Mouse (Mus musculus) heart, embryonic 14.5 days (tissue): ENCODE results near the gene Ncbp2. TPM values are rescaled to one million over a fixed set of nuclear protein-coding genes. Genes with fewer than 3 reads are reported as not detected.

Source experiments
- ATAC-seq: fragments of 200-750 bp; cut with Nextera tagmentation; 2 replicates; pipeline ENCODE4 v1.8.0; 2017; ENCODE audit warnings: low read depth, moderate TSS enrichment; ENCODE audit not compliant: insufficient number of reproducible peaks, insufficient read depth, low FRiP score
- H3K27ac ChIP-seq, 2 experiments: fragments of 200-500 bp in 1 of 2; fragments of 300-500 bp in 1 of 2; sonication (generic) in 1 of 2; replicated peaks in 1 of 2; 2 replicates each; pipeline ENCODE4 v1.5.1; 2012 to 2014; ENCODE audit warnings: low read depth in 2 of 2, low read length in 2 of 2, control low read depth in 1 of 2, mild to moderate bottlenecking in 1 of 2, mixed read lengths in 1 of 2; ENCODE audit not compliant: control insufficient read depth in 1 of 2, insufficient read depth in 1 of 2
- H3K27me3 ChIP-seq: fragments of 300-500 bp; sonication (generic); 2 replicates; pipeline ENCODE4 v1.6.1; 2014; ENCODE audit warnings: mild to moderate bottlenecking, low read length, control low read depth; ENCODE audit not compliant: control insufficient read depth, insufficient read depth
- H3K36me3 ChIP-seq: fragments of 300-500 bp; sonication (generic); 2 replicates; pipeline ENCODE4 v1.6.1; 2014; ENCODE audit warnings: mild to moderate bottlenecking, control low read depth, low read length, mixed read lengths; ENCODE audit not compliant: control insufficient read depth, insufficient read depth
- H3K4me1 ChIP-seq, 2 experiments: fragments of 200-500 bp in 1 of 2; fragments of 300-500 bp in 1 of 2; sonication (generic) in 1 of 2; 2 replicates each; pipeline ENCODE4 v1.6.1; 2012 to 2014; ENCODE audit warnings: low read length in 2 of 2, control low read depth in 1 of 2, mixed read lengths in 1 of 2; ENCODE audit not compliant: control insufficient read depth in 2 of 2, insufficient read depth in 2 of 2
- H3K4me2 ChIP-seq: fragments of 300-500 bp; sonication (generic); 2 replicates; pipeline ENCODE4 v1.6.1; 2014; ENCODE audit warnings: mild to moderate bottlenecking, low read length
- H3K4me3 ChIP-seq, 2 experiments: fragments of 200-500 bp in 1 of 2; fragments of 300-500 bp in 1 of 2; sonication (generic) in 1 of 2; 2 replicates each; pipeline ENCODE4 v1.5.1; 2012 to 2014; ENCODE audit warnings: low read length in 2 of 2, mild to moderate bottlenecking in 2 of 2, control low read depth in 1 of 2, low read depth in 1 of 2, moderate library complexity in 1 of 2; ENCODE audit not compliant: control insufficient read depth in 1 of 2, insufficient read depth in 1 of 2
- H3K9ac ChIP-seq: fragments of 300-500 bp; sonication (generic); 2 replicates; pipeline ENCODE4 v1.6.1; 2014; ENCODE audit warnings: mild to moderate bottlenecking, low read length
- H3K9me3 ChIP-seq: fragments of 300-500 bp; sonication (generic); 2 replicates; pipeline ENCODE4 v1.6.1; 2016; ENCODE audit warnings: low read length, control low read depth; ENCODE audit not compliant: control insufficient read depth
- WGBS: fragments of 180-500 bp; shearing (Covaris S2); extraction: QIAGEN DNeasy Blood & Tissue Kit; methylation state at CpG from one replicate; pipeline ENCODE4 v1.1.7; 2014; 5-methylcytosine and 5-hydroxymethylcytosine counted together
- microRNA-seq: library from miRNA; unstranded; fragments of <30 nt; microRNA quantifications from one replicate; pipeline ENCODE4, GENCODE M21; 2016
- polyA plus RNA-seq: library from polyadenylated mRNA; unstranded; fragments of >200 nt; fragmentation: Nextera tagmentation; extraction: Ambion mirVana; gene quantifications from 2 replicates; pipeline ENCODE4 v1.2.1, GENCODE M21; 2014

The Ncbp2 gene
- polyA plus RNA-seq, 1 experiment from 2014 or later = 69.9 TPM

GRCm38 (mm10) chr16:32010330-32010729 lies 62.0 kb downstream of the Ncbp2 start:
- Histone ChIP-seq H3K4me3 (no peak overlapping the region), H3K9me3 (no peaks in the 10 kb centered on the region), H3K27ac (no peak overlapping the region), H3K4me2 (no peak overlapping the region), H3K36me3 (peaks cover 9% of the 10 kb centered on the region), H3K27me3 (no peaks in the 10 kb centered on the region), H3K4me1 (no peaks in the 10 kb centered on the region), H3K9ac (no peak overlapping the region)
- WGBS = 82% methylated on average over 4 of the region's 4 CpGs
- ATAC-seq = no peak

Small RNA genes within 50 kb of the gene (microRNA-seq; reads per million reads assigned to microRNA genes)
- gene Gm26269 = not detected

Other genes starting within 250 kb of the Ncbp2 start
- gene Meltf, start 69.7 kb upstream of the Ncbp2 start, polyA plus RNA-seq = not detected in 2 replicates
- 0.12 and 0.47 TPM in 2 replicates for gene Pigz, start 14.7 kb upstream of the Ncbp2 start, polyA plus RNA-seq
- 131 and 132 TPM in 2 replicates for gene 0610012G03Rik, start within 50 bp of the Ncbp2 start, polyA plus RNA-seq
- 6.7 and 6.9 TPM in 2 replicates for gene Senp5, start 54.8 kb downstream of the Ncbp2 start, polyA plus RNA-seq
- 23.5 and 26.2 TPM in 2 replicates for gene Pak2, start 130.8 kb downstream of the Ncbp2 start, polyA plus RNA-seq
- gene Pigx, start 151.2 kb downstream of the Ncbp2 start, polyA plus RNA-seq = 74.4 and 91.6 TPM in 2 replicates
- 18.5 and 25.0 TPM in 2 replicates for gene Cep19, start 151.3 kb downstream of the Ncbp2 start, polyA plus RNA-seq
- 7.4 and 8.7 TPM in 2 replicates for gene Nrros, start 217.1 kb downstream of the Ncbp2 start, polyA plus RNA-seq
- not detected in 2 replicates for gene Bex6, start 231.3 kb downstream of the Ncbp2 start, polyA plus RNA-seq